Mouse (Mus musculus) kidney, postnatal 10 days (tissue): ENCODE data around the gene Gm28051.

Experiments used
- DNase-seq: peaks from one replicate; pipeline ENCODE4 v3.0.0; 2021; ENCODE audit warnings: mixed read lengths

Gm28051 gene

GRCm38 (mm10) chr12:102705216-102705871, 52.2 kb downstream of the Gm28051 start:
- DNase-seq, result peak; percentile 94

- DNase-seq, result peak; percentile 79
Observed at GRCm38 (mm10) chr12:102704457-102705198, 52.9 kb downstream of the Gm28051 start, which contains the start of gene Itpk1. Itpk1 (minus strand) TSS chr12:102704930.

- no peak for DNase-seq
Observed at GRCm38 (mm10) chr12:102703921-102704408, 53.6 kb downstream of the Gm28051 start.

GRCm38 (mm10) chr12:102703441-102703840, 54.1 kb downstream of the Gm28051 start:
- DNase-seq, result no peak

GRCm38 (mm10) chr12:102703111-102703412, 54.5 kb downstream of the Gm28051 start:
- peak; percentile 61 for DNase-seq

GRCm38 (mm10) chr12:102702356-102703110, 55.0 kb downstream of the Gm28051 start:
- DNase-seq, result peak; percentile 95

- no peak for DNase-seq
Observed at GRCm38 (mm10) chr12:102701691-102702207, 55.8 kb downstream of the Gm28051 start.

- no peak for DNase-seq
Observed at GRCm38 (mm10) chr12:102700453-102700852, 57.1 kb downstream of the Gm28051 start.

- DNase-seq, result no peak
Observed at GRCm38 (mm10) chr12:102699156-102699555, 58.4 kb downstream of the Gm28051 start.

GRCm38 (mm10) chr12:102698089-102698684, 59.4 kb downstream of the Gm28051 start:
- DNase-seq, result no peak

- DNase-seq, result no peak
Observed at GRCm38 (mm10) chr12:102697381-102697780, 60.2 kb downstream of the Gm28051 start.

GRCm38 (mm10) chr12:102696635-102697354, 60.8 kb downstream of the Gm28051 start:
- DNase-seq, result no peak

GRCm38 (mm10) chr12:102695369-102696239, 62.0 kb downstream of the Gm28051 start:
- no peak for DNase-seq

- no peak for DNase-seq
Observed at GRCm38 (mm10) chr12:102691761-102692160, 65.8 kb downstream of the Gm28051 start.

- peak; percentile 84 for DNase-seq
Observed at GRCm38 (mm10) chr12:102691180-102691579, 66.4 kb downstream of the Gm28051 start.

GRCm38 (mm10) chr12:102689773-102690563, 67.6 kb downstream of the Gm28051 start:
- DNase-seq, result peak; percentile 74

GRCm38 (mm10) chr12:102686321-102686720, 71.2 kb downstream of the Gm28051 start:
- DNase-seq, result no peak

GRCm38 (mm10) chr12:102685523-102685931, 72.0 kb downstream of the Gm28051 start:
- DNase-seq, result no peak

- no peak for DNase-seq
Observed at GRCm38 (mm10) chr12:102684720-102685386, 72.7 kb downstream of the Gm28051 start.

- no peak for DNase-seq
Observed at GRCm38 (mm10) chr12:102683979-102684378, 73.6 kb downstream of the Gm28051 start.
